Mouse (Mus musculus): Measurements from ENCODE around the gene Mid1. TPM values are rescaled to one million over a fixed set of nuclear protein-coding genes. Genes with fewer than 3 reads are reported as not detected.
"Not testable (repeated sequence)": the region's sequence is repeated elsewhere in the genome, so short reads cannot be mapped to it uniquely, and the experiment has no call there.

The Mid1 gene
- polyA plus RNA-seq, 1 experiment from 2014 or later = 4.8 TPM

GRCm38 (mm10) chrX:170001388-170001695 lies 316.3 kb downstream of the Mid1 start:
- H3K27me3 ChIP-seq (ENCODE audit: control insufficient read depth, insufficient read depth, low read depth, low read length); H3K4me3 ChIP-seq (ENCODE audit: low read length); H3K36me3 ChIP-seq (ENCODE audit: control insufficient read depth, insufficient read depth, low read length); H3K4me1 ChIP-seq (replicated peaks; ENCODE audit: control insufficient read depth, insufficient read depth, low read length); H3K9me3 ChIP-seq (ENCODE audit: control insufficient read depth, low read length); ATAC-seq (ENCODE audit: low read depth); H3K4me2 ChIP-seq (ENCODE audit: low read depth, low read length); H3K9ac ChIP-seq (ENCODE audit: low read length); H3K27ac ChIP-seq (ENCODE audit: low read length): not testable (repeated sequence)
- no CpG with 5 or more reads among the region's 12 CpGs for WGBS

GRCm38 (mm10) chrX:170002510-170003197 lies 317.7 kb downstream of the Mid1 start:
- H3K4me2 ChIP-seq (ENCODE audit: low read depth, low read length); H3K27ac ChIP-seq (ENCODE audit: low read length); H3K9me3 ChIP-seq (ENCODE audit: control insufficient read depth, low read length); H3K36me3 ChIP-seq (ENCODE audit: control insufficient read depth, insufficient read depth, low read length); H3K4me1 ChIP-seq (replicated peaks; ENCODE audit: control insufficient read depth, insufficient read depth, low read length); H3K27me3 ChIP-seq (ENCODE audit: control insufficient read depth, insufficient read depth, low read depth, low read length); H3K9ac ChIP-seq (ENCODE audit: low read length); H3K4me3 ChIP-seq (ENCODE audit: low read length): not testable (repeated sequence)
- 28% methylated on average over 4 of the region's 18 CpGs for WGBS
- ATAC-seq (ENCODE audit: low read depth) = peak; percentile 36; the same call in 1 of the 2 replicates

DNA sequence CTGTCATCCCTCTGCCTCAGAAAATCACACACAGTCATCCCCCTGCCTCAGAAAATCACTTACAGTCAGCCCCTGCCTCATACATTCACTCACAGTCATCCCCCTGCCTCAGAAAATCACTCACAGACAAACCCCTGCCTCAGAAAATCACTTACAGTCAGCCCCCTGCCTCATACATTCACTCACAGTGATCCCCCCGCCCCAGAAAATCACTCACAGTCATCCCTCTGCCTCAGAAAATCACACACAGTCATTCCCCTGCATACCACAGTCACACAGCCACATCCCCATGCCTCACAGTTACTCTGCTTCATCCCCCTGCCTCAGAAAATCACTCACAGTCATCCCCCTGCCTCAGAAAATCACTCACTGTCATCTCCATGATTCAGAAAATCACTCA lies 318.5 kb downstream of the Mid1 start:
- H3K4me3 ChIP-seq (ENCODE audit: low read length); H3K9ac ChIP-seq (ENCODE audit: low read length); ATAC-seq (ENCODE audit: low read depth); H3K4me1 ChIP-seq (replicated peaks; ENCODE audit: control insufficient read depth, insufficient read depth, low read length); H3K36me3 ChIP-seq (ENCODE audit: control insufficient read depth, insufficient read depth, low read length); H3K9me3 ChIP-seq (ENCODE audit: control insufficient read depth, low read length); H3K27ac ChIP-seq (ENCODE audit: low read length); H3K27me3 ChIP-seq (ENCODE audit: control insufficient read depth, insufficient read depth, low read depth, low read length); H3K4me2 ChIP-seq (ENCODE audit: low read depth, low read length): not testable (repeated sequence)
- 31% methylated on average over 1 of the region's 1 CpGs for WGBS

DNA sequence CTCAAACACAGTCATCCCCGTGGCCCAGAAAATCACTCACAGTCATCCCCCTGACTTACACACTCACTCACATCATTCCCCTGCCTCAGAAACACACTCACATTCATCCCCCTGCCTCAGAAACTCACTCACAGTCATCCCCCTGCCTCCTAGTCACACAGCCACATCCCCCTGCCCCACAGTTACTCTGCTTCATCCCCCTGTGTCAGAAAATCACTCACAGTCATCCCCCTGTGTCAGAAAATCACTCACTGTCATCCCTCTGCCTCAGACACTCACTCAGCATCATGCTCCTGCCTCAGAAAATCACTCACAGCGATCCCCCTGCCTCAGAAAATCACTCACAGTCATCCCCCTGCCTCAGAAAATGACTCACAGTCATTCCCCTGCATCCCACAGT lies 319.2 kb downstream of the Mid1 start:
- H3K36me3 ChIP-seq (ENCODE audit: control insufficient read depth, insufficient read depth, low read length); H3K4me3 ChIP-seq (ENCODE audit: low read length); H3K4me2 ChIP-seq (ENCODE audit: low read depth, low read length); H3K9ac ChIP-seq (ENCODE audit: low read length); ATAC-seq (ENCODE audit: low read depth); H3K4me1 ChIP-seq (replicated peaks; ENCODE audit: control insufficient read depth, insufficient read depth, low read length); H3K27me3 ChIP-seq (ENCODE audit: control insufficient read depth, insufficient read depth, low read depth, low read length); H3K27ac ChIP-seq (ENCODE audit: low read length): not testable (repeated sequence)
- H3K9me3 ChIP-seq (ENCODE audit: control insufficient read depth, low read length) = peaks cover 14% of the 10 kb centered on the region
- 57% methylated on average over 2 of the region's 2 CpGs for WGBS

DNA sequence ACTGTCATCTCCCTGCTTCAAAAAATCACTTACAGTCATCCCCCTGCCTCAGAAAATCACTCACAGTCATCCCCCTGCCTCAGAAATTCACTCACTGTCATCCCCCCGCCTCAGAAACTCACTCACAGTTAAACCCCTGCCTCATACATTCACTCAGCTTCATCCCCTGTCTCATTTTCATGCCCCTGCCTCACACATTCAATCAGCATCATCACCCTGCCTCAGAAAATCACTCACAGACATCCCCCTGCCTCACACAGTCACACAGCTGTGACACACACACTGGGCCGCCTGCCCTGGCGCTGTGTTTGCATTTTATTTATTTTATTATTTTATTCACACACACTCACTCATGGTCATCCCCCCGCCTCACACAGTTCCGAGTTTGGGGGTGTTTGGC lies 319.8 kb downstream of the Mid1 start:
- ATAC-seq (ENCODE audit: low read depth); H3K27me3 ChIP-seq (ENCODE audit: control insufficient read depth, insufficient read depth, low read depth, low read length); H3K4me3 ChIP-seq (ENCODE audit: low read length); H3K36me3 ChIP-seq (ENCODE audit: control insufficient read depth, insufficient read depth, low read length); H3K4me2 ChIP-seq (ENCODE audit: low read depth, low read length); H3K4me1 ChIP-seq (replicated peaks; ENCODE audit: control insufficient read depth, insufficient read depth, low read length); H3K27ac ChIP-seq (ENCODE audit: low read length); H3K9ac ChIP-seq (ENCODE audit: low read length): not testable (repeated sequence)
- WGBS = 23% methylated on average over 5 of the region's 5 CpGs
- H3K9me3 ChIP-seq (ENCODE audit: control insufficient read depth, low read length) = peaks cover 17% of the 10 kb centered on the region

- not testable (repeated sequence) for ATAC-seq (ENCODE audit: low read depth); H3K4me1 ChIP-seq (replicated peaks; ENCODE audit: control insufficient read depth, insufficient read depth, low read length); H3K36me3 ChIP-seq (ENCODE audit: control insufficient read depth, insufficient read depth, low read length); H3K27ac ChIP-seq (ENCODE audit: low read length); H3K4me3 ChIP-seq (ENCODE audit: low read length); H3K27me3 ChIP-seq (ENCODE audit: control insufficient read depth, insufficient read depth, low read depth, low read length); H3K4me2 ChIP-seq (ENCODE audit: low read depth, low read length); H3K9ac ChIP-seq (ENCODE audit: low read length)
- 22% methylated on average over 13 of the region's 13 CpGs for WGBS
- peaks cover 18% of the 10 kb centered on the region for H3K9me3 ChIP-seq (ENCODE audit: control insufficient read depth, low read length)
Observed at GRCm38 (mm10) chrX:170005194-170005593, 320.2 kb downstream of the Mid1 start.

GRCm38 (mm10) chrX:170005695-170006297 lies 320.8 kb downstream of the Mid1 start:
- H3K9ac ChIP-seq (ENCODE audit: low read length); H3K36me3 ChIP-seq (ENCODE audit: control insufficient read depth, insufficient read depth, low read length); H3K4me1 ChIP-seq (replicated peaks; ENCODE audit: control insufficient read depth, insufficient read depth, low read length); H3K4me3 ChIP-seq (ENCODE audit: low read length); ATAC-seq (ENCODE audit: low read depth); H3K4me2 ChIP-seq (ENCODE audit: low read depth, low read length); H3K27me3 ChIP-seq (ENCODE audit: control insufficient read depth, insufficient read depth, low read depth, low read length); H3K27ac ChIP-seq (ENCODE audit: low read length): not testable (repeated sequence)
- WGBS = 47% methylated on average over 1 of the region's 1 CpGs
- H3K9me3 ChIP-seq (ENCODE audit: control insufficient read depth, low read length) = peaks cover 22% of the 10 kb centered on the region

- ATAC-seq (ENCODE audit: low read depth); H3K9ac ChIP-seq (ENCODE audit: low read length); H3K27ac ChIP-seq (ENCODE audit: low read length); H3K4me2 ChIP-seq (ENCODE audit: low read depth, low read length); H3K4me1 ChIP-seq (replicated peaks; ENCODE audit: control insufficient read depth, insufficient read depth, low read length); H3K27me3 ChIP-seq (ENCODE audit: control insufficient read depth, insufficient read depth, low read depth, low read length); H3K4me3 ChIP-seq (ENCODE audit: low read length): not testable (repeated sequence)
- 51% methylated on average over 3 of the region's 3 CpGs for WGBS
- H3K36me3 ChIP-seq (ENCODE audit: control insufficient read depth, insufficient read depth, low read length) = peaks cover 10% of the 10 kb centered on the region
- peaks cover 28% of the 10 kb centered on the region for H3K9me3 ChIP-seq (ENCODE audit: control insufficient read depth, low read length)
Observed at GRCm38 (mm10) chrX:170006694-170007247, 321.8 kb downstream of the Mid1 start.

DNA sequence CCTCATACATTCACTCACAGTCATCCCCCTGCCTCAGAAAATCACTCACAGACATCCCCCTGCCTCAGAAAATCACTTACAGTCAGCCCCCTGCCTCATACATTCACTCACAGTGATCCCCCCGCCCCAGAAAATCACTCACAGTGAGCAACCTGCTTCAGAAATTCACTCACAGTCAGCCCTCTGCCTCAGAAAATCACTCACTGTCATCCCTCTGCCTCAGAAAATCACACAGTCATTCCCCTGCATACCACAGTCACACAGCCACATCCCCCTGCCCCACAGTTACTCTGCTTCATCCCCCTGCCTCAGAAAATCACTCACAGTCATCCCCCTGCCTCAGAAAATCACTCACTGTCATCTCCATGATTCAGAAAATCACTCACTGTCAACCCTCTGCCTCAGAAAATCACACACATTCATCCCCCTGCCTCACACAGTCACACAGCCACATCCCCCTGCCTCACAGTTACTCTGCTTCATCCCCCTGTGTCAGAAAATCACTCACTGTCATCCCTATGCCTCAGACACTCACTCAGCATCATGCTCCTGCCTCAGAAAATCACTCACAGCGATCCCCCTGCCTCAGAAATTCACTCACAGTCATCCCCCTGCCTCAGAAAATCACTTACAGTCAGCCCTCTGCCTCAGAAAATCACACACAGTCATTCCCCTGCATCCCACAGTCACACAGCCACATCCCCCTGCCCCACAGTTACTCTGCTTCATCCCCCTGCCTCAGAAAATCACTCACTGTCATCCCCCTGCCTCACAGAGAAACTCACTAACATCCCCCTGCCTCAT lies 322.6 kb downstream of the Mid1 start:
- not testable (repeated sequence) for H3K27me3 ChIP-seq (ENCODE audit: control insufficient read depth, insufficient read depth, low read depth, low read length)

More for the DNA sequence above, 322.6 kb downstream of the Mid1 start:
- WGBS = 49% methylated on average over 2 of the region's 2 CpGs
- H3K4me2 ChIP-seq (ENCODE audit: low read depth, low read length); ATAC-seq (ENCODE audit: low read depth); H3K4me1 ChIP-seq (replicated peaks; ENCODE audit: control insufficient read depth, insufficient read depth, low read length); H3K27ac ChIP-seq (ENCODE audit: low read length); H3K9ac ChIP-seq (ENCODE audit: low read length); H3K4me3 ChIP-seq (ENCODE audit: low read length): not testable (repeated sequence)
- Histone ChIP-seq H3K36me3 (ENCODE audit: control insufficient read depth, insufficient read depth, low read length) (peaks cover 10% of the 10 kb centered on the region), H3K9me3 (ENCODE audit: control insufficient read depth, low read length) (peaks cover 28% of the 10 kb centered on the region)
